Mouse (Mus musculus) cerebellum, adult 2 months (tissue): ENCODE results near the gene Rlbp1.

ENCODE experiments used
- CTCF ChIP-seq: fragments of 200-500 bp; IDR thresholded peaks from 2 replicates; pipeline ENCODE4 v1.5.1; 2011; ENCODE audit warnings: low read depth, mild to moderate bottlenecking, control low read depth, low read length, moderate library complexity, borderline replicate concordance; ENCODE audit not compliant: insufficient read depth
- POLR2A ChIP-seq: fragments of 200-500 bp; IDR thresholded peaks from 2 replicates; pipeline ENCODE4 v1.6.1; 2011; ENCODE audit warnings: low read length, control low read depth, borderline replicate concordance; ENCODE audit not compliant: insufficient read depth

DNA sequence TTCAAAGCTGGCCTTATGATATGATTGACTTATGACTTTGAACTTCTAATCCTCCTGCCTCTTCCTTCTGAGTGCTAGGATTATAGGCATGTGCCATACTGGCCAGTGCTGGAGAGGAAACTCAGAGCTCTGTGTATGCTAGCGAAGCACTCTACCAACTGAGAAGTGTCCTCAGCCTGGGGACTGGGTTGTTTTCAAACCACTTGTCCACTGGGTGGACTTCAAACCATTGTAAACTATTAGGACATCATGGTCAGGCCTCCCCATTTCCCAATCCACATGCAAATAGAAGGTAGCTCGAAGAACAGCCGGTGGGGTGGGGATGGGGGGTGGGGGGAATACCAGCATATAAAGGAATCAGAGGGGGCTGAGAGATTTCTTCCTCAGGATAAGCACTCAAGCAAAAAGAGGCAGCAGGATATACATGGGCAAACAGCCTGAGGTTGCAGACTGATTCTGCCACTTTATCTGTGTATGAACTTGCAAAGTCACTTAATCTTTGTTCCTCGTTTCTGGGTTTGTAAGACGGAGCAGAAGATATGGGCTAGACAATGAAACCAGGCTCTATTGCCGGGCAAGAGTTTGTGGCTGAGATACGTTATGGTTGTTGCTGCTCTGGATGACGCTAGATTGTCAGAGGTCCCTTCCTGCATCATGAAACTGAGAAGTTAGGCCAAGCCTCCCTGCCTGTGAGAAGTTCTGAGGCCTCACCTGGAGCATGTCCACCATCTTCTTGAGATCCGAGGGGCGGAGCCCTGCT, 10.2 kb downstream of the Rlbp1 start:
- TF ChIP-seq CTCF (no peak), POLR2A (no peak)
